Mouse (Mus musculus): ENCODE results near the gene Ccdc77. TPM values are rescaled to one million over a fixed set of nuclear protein-coding genes. Genes with fewer than 3 reads are reported as not detected.
A peak's percentile ranks its signal among the peaks of the same experiment; 100 is the strongest.

The Ccdc77 gene
- polyA plus RNA-seq, 1 experiment from 2014 or later, result 27.6 TPM

- peak overlapping the region; percentile 61 for H3K9ac ChIP-seq (replicated peaks)
- peak overlapping the region; percentile 83 for H3K27ac ChIP-seq
- H3K27me3 ChIP-seq, result no peaks in the 10 kb centered on the region
- ATAC-seq (ENCODE audit: insufficient number of reproducible peaks, insufficient read depth, low FRiP score, low TSS enrichment, low read depth), result peak; percentile 98
- H3K36me3 ChIP-seq, result peaks cover 16% of the 10 kb centered on the region
- H3K4me2 ChIP-seq, result peak overlapping the region; percentile 74
- H3K9me3 ChIP-seq, result no peaks in the 10 kb centered on the region
- peaks cover 8% of the 10 kb centered on the region for H3K4me1 ChIP-seq (replicated peaks)
- H3K4me3 ChIP-seq (replicated peaks), result peak overlapping the region; percentile 58
- WGBS, result 2% methylated on average over 31 of the region's 31 CpGs
Measured at GRCm38 (mm10) chr6:120356951-120357945, 6.9 kb downstream of the Ccdc77 start.

- Histone ChIP-seq H3K4me1 (replicated peaks) (peaks cover 8% of the 10 kb centered on the region), H3K36me3 (peaks cover 20% of the 10 kb centered on the region), H3K9me3 (no peaks in the 10 kb centered on the region), H3K4me3 (replicated peaks) (peak overlapping the region; percentile 58), H3K27ac (peak overlapping the region; percentile 83), H3K4me2 (peak overlapping the region; percentile 74), H3K9ac (replicated peaks) (peak overlapping the region; percentile 61), H3K27me3 (no peaks in the 10 kb centered on the region)
- no peak for ATAC-seq (ENCODE audit: insufficient number of reproducible peaks, insufficient read depth, low FRiP score, low TSS enrichment, low read depth)
- 34% methylated on average over 5 of the region's 5 CpGs for WGBS
Measured at GRCm38 (mm10) chr6:120356478-120356877, 7.7 kb downstream of the Ccdc77 start.

- Histone ChIP-seq H3K4me3 (replicated peaks) (no peak overlapping the region), H3K27ac (no peak overlapping the region), H3K9me3 (no peaks in the 10 kb centered on the region), H3K36me3 (peaks cover 82% of the 10 kb centered on the region), H3K4me2 (no peak overlapping the region), H3K9ac (replicated peaks) (no peak overlapping the region), H3K4me1 (replicated peaks) (no peaks in the 10 kb centered on the region), H3K27me3 (no peaks in the 10 kb centered on the region)
- WGBS, result 88% methylated on average over 3 of the region's 3 CpGs
- ATAC-seq (ENCODE audit: insufficient number of reproducible peaks, insufficient read depth, low FRiP score, low TSS enrichment, low read depth), result no peak
Measured at GRCm38 (mm10) chr6:120349018-120349417, 15.2 kb downstream of the Ccdc77 start.

DNA sequence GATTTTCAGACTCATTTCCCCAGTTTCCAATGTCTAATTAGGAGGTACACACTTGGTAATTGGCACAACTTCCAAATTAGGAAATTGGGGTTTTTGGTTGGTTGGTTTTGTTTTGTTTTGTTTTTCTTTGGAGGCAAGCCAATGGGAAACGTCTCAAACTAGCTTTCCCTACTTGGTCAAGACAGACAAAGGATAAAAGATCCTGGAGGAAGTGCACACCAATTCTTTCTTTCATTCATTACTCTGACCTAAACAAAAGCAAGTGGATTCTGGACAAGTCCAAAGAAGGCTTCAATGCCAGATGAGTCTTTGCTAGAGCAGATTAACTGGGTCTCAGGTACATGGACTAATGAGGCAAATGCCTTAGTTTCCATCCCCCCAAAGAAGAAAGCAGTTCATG, 20.2 kb downstream of the Ccdc77 start:
- H3K4me1 ChIP-seq (replicated peaks), result no peaks in the 10 kb centered on the region
- no peak overlapping the region for H3K27ac ChIP-seq
- 76% methylated on average over 1 of the region's 1 CpGs for WGBS
- no peak for ATAC-seq (ENCODE audit: insufficient number of reproducible peaks, insufficient read depth, low FRiP score, low TSS enrichment, low read depth)
- H3K9me3 ChIP-seq, result no peaks in the 10 kb centered on the region
- no peaks in the 10 kb centered on the region for H3K27me3 ChIP-seq
- H3K4me2 ChIP-seq, result no peak overlapping the region
- H3K9ac ChIP-seq (replicated peaks), result no peak overlapping the region
- H3K4me3 ChIP-seq (replicated peaks), result no peak overlapping the region
- peaks cover 95% of the 10 kb centered on the region for H3K36me3 ChIP-seq

GRCm38 (mm10) chr6:120332351-120332750, 31.8 kb downstream of the Ccdc77 start:
- H3K36me3 ChIP-seq, result peaks cover 91% of the 10 kb centered on the region
- no peak overlapping the region for H3K9ac ChIP-seq (replicated peaks)
- no peak overlapping the region for H3K4me2 ChIP-seq
- no peak overlapping the region for H3K4me3 ChIP-seq (replicated peaks)
- ATAC-seq (ENCODE audit: insufficient number of reproducible peaks, insufficient read depth, low FRiP score, low TSS enrichment, low read depth), result no peak
- WGBS, result 80% methylated on average over 2 of the region's 2 CpGs
- H3K27me3 ChIP-seq, result no peaks in the 10 kb centered on the region
- no peak overlapping the region for H3K27ac ChIP-seq
- H3K9me3 ChIP-seq, result no peaks in the 10 kb centered on the region
- H3K4me1 ChIP-seq (replicated peaks), result no peaks in the 10 kb centered on the region

DNA sequence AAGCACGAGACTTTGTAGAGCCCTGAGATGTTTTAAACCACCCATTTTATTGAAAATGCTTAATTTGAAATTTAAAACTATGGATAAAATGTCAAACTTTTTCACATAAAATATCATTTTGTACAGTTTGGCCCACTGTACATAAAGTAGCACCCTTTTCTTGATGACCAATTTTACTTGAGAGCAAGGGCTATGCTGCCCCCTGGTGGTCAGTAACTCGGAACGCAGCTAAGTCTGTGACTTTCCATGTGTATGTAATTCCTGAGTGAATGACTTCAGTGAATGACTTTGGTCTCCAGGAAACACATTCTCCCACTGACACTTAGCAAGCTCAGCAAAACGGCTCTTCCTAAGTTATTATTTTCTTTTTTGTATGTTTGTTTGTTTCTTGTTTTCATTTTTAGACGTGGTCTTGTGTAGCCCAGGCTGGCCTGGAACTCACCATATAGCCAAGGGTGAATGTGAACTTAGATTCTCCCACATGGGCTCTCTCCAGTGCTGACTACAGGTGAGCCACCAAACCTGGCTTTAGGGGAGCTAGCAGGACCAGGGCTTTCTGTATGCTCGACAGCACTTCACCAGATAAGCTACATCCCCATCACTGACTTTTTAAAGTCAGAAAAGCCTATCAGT, 39.8 kb downstream of the Ccdc77 start:
- H3K27ac ChIP-seq, result no peak overlapping the region
- ATAC-seq (ENCODE audit: insufficient number of reproducible peaks, insufficient read depth, low FRiP score, low TSS enrichment, low read depth), result no peak
- no peaks in the 10 kb centered on the region for H3K9me3 ChIP-seq
- no peaks in the 10 kb centered on the region for H3K27me3 ChIP-seq
- H3K9ac ChIP-seq (replicated peaks), result no peak overlapping the region
- H3K4me1 ChIP-seq (replicated peaks), result no peaks in the 10 kb centered on the region
- no peak overlapping the region for H3K4me2 ChIP-seq
- 32% methylated on average over 6 of the region's 6 CpGs for WGBS
- peaks cover 28% of the 10 kb centered on the region for H3K36me3 ChIP-seq
- no peak overlapping the region for H3K4me3 ChIP-seq (replicated peaks)

- Histone ChIP-seq H3K27ac (no peak overlapping the region), H3K9ac (replicated peaks) (no peak overlapping the region), H3K4me2 (no peak overlapping the region), H3K27me3 (no peaks in the 10 kb centered on the region), H3K4me3 (replicated peaks) (no peak overlapping the region), H3K9me3 (no peaks in the 10 kb centered on the region), H3K4me1 (replicated peaks) (no peaks in the 10 kb centered on the region), H3K36me3 (peaks cover 9% of the 10 kb centered on the region)
- WGBS, result 68% methylated on average over 2 of the region's 2 CpGs
- no peak for ATAC-seq (ENCODE audit: insufficient number of reproducible peaks, insufficient read depth, low FRiP score, low TSS enrichment, low read depth)
Measured at GRCm38 (mm10) chr6:120320369-120320768, 43.8 kb downstream of the Ccdc77 start.

DNA sequence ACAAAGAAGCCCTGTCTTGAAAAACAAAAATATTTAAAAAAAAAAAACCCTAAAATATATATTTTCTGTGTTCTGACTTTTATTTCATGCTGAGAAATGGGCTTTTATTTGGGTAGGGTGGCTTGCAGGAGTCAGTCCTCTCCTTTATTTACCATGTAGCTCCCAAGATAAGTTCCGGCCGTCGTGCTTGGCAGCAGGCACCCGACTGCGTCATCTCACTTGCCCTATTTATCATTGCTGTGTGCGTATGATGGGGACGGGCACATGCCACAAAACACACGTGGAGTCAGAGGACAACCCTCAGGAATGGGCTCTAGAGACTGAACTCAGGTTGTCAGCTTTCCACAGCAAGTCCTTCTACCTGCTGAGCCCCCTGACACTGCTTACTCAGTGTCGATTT, 45.0 kb downstream of the Ccdc77 start:
- no peaks in the 10 kb centered on the region for H3K9me3 ChIP-seq
- ATAC-seq (ENCODE audit: insufficient number of reproducible peaks, insufficient read depth, low FRiP score, low TSS enrichment, low read depth), result no peak
- no peak overlapping the region for H3K27ac ChIP-seq
- no peaks in the 10 kb centered on the region for H3K4me1 ChIP-seq (replicated peaks)
- no peak overlapping the region for H3K4me2 ChIP-seq
- WGBS, result 90% methylated on average over 9 of the region's 9 CpGs
- H3K4me3 ChIP-seq (replicated peaks), result no peak overlapping the region
- no peaks in the 10 kb centered on the region for H3K27me3 ChIP-seq
- no peaks in the 10 kb centered on the region; the same call in 1 of the 2 replicates for H3K36me3 ChIP-seq
- H3K9ac ChIP-seq (replicated peaks), result no peak overlapping the region

GRCm38 (mm10) chr6:120318303-120318940, 45.8 kb downstream of the Ccdc77 start:
- no peaks in the 10 kb centered on the region for H3K9me3 ChIP-seq
- H3K36me3 ChIP-seq, result no peaks in the 10 kb centered on the region
- no peak for ATAC-seq (ENCODE audit: insufficient number of reproducible peaks, insufficient read depth, low FRiP score, low TSS enrichment, low read depth)
- no peak overlapping the region for H3K4me2 ChIP-seq
- H3K9ac ChIP-seq (replicated peaks), result no peak overlapping the region
- no peak overlapping the region for H3K27ac ChIP-seq
- H3K4me1 ChIP-seq (replicated peaks), result no peaks in the 10 kb centered on the region
- H3K27me3 ChIP-seq, result no peaks in the 10 kb centered on the region
- WGBS, result 73% methylated on average over 11 of the region's 11 CpGs
- no peak overlapping the region for H3K4me3 ChIP-seq (replicated peaks)

GRCm38 (mm10) chr6:120312443-120312842, 51.7 kb downstream of the Ccdc77 start:
- WGBS, result 45% methylated on average over 5 of the region's 5 CpGs
- no peak overlapping the region for H3K27ac ChIP-seq
- H3K4me1 ChIP-seq (replicated peaks), result no peaks in the 10 kb centered on the region
- H3K4me3 ChIP-seq (replicated peaks), result no peak overlapping the region
- no peak overlapping the region for H3K4me2 ChIP-seq
- no peaks in the 10 kb centered on the region for H3K36me3 ChIP-seq
- H3K27me3 ChIP-seq, result no peaks in the 10 kb centered on the region
- no peak overlapping the region for H3K9ac ChIP-seq (replicated peaks)
- no peaks in the 10 kb centered on the region for H3K9me3 ChIP-seq
- ATAC-seq (ENCODE audit: insufficient number of reproducible peaks, insufficient read depth, low FRiP score, low TSS enrichment, low read depth), result no peak

DNA sequence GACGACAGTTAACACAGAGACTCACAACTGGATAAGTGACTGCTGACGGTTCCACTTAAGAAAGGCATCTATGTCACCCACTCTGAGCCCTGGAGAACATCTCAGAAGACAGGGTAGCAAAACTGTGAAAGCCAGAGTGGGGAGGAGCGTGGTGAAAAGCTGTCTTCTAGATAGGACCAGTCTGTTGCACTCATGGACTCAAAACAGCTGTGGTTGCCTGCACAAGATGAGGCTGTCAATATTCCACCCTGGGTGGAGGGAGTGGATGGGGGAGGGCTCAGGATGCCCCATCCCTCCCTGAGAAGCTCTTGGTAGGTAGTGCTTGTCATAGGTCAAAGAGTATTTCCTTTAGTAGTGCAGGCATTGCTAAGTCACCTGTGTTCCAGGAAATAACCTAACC, 54.4 kb downstream of the Ccdc77 start:
- 38% methylated on average over 3 of the region's 3 CpGs for WGBS
- no peak overlapping the region for H3K4me3 ChIP-seq (replicated peaks)

More for the DNA sequence above, 54.4 kb downstream of the Ccdc77 start:
- Histone ChIP-seq H3K4me2 (no peak overlapping the region), H3K9me3 (no peaks in the 10 kb centered on the region), H3K4me1 (replicated peaks) (no peaks in the 10 kb centered on the region), H3K27me3 (no peaks in the 10 kb centered on the region), H3K27ac (no peak overlapping the region), H3K36me3 (no peaks in the 10 kb centered on the region), H3K9ac (replicated peaks) (no peak overlapping the region)
- ATAC-seq (ENCODE audit: insufficient number of reproducible peaks, insufficient read depth, low FRiP score, low TSS enrichment, low read depth), result no peak
